ENCODE assay signal across 13 mouse cellular contexts in genomic region chr17:31435934-31436813, GRCm38 (mm10). TPM values are rescaled to one million over a fixed set of nuclear protein-coding genes. Genes with fewer than 3 reads are reported as not detected.
DNase-seq lines count a peak whose midpoint lies in the region; ATAC-seq and TF ChIP-seq lines count a peak whose summit lies in the region.
"Had no signal": no experiment of that assay in that cellular context is flagged by ENCODE, and none has a peak within 500 bp of the region (broad histone marks: within the 10 kb centered on the region; RNA-seq: fewer than 3 reads in every experiment).

No protein-coding gene starts in this region.

- no peaks in the 10 kb centered on the region for H3K9me3 ChIP-seq in hindbrain, embryonic 11.5 days (ENCODE audit: control insufficient read depth, low read length)
- H3K9me3 ChIP-seq in hindbrain, embryonic 14.5 days (ENCODE audit: control insufficient read depth, low read length) = no peaks in the 10 kb centered on the region
- H3K9me3 ChIP-seq in forebrain, embryonic 16.5 days (ENCODE audit: control insufficient read depth, low read length) = no peaks in the 10 kb centered on the region
- no peaks in the 10 kb centered on the region for H3K9me3 ChIP-seq in midbrain, embryonic 16.5 days (replicated peaks; ENCODE audit: control insufficient read depth, low read length, poor library complexity, severe bottlenecking)
- no peaks in the 10 kb centered on the region for H3K9me3 ChIP-seq in kidney, embryonic 16.5 days (ENCODE audit: low read length)
- H3K9me3 ChIP-seq in kidney, embryonic 14.5 days (ENCODE audit: control insufficient read depth, low read length) = no peaks in the 10 kb centered on the region
- H3K9me3 ChIP-seq: embryonic facial prominence, embryonic 15.5 days had no signal

- H3K4me3 ChIP-seq in hindbrain, embryonic 11.5 days (ENCODE audit: low read depth, low read length) = no peak overlapping the region
- H3K4me3 ChIP-seq in hindbrain, embryonic 14.5 days (replicated peaks; ENCODE audit: low read length) = no peak overlapping the region
- no peak overlapping the region for H3K4me3 ChIP-seq in forebrain, embryonic 16.5 days (replicated peaks; ENCODE audit: low read length)
- H3K4me3 ChIP-seq in midbrain, embryonic 16.5 days (ENCODE audit: low read depth, low read length) = no peak overlapping the region
- H3K4me3 ChIP-seq in kidney, embryonic 16.5 days (ENCODE audit: low read length) = no peak overlapping the region
- no peak overlapping the region for H3K4me3 ChIP-seq in kidney, embryonic 14.5 days (ENCODE audit: low read length)
- H3K4me3 ChIP-seq: embryonic facial prominence, embryonic 15.5 days had no signal

- ATAC-seq in hindbrain, embryonic 11.5 days (ENCODE audit: low FRiP score) = no peak
- ATAC-seq in hindbrain, embryonic 14.5 days (ENCODE audit: low FRiP score) = no peak
- no peak for ATAC-seq in forebrain, embryonic 16.5 days
- no peak for ATAC-seq in midbrain, embryonic 16.5 days
- no peak for ATAC-seq in kidney, embryonic 16.5 days (ENCODE audit: low FRiP score, low TSS enrichment)
- ATAC-seq in kidney, embryonic 14.5 days (ENCODE audit: low FRiP score, low TSS enrichment) = no peak
- ATAC-seq: Patski had no signal

- H3K4me2 ChIP-seq in hindbrain, embryonic 11.5 days (replicated peaks; ENCODE audit: low read depth, low read length) = no peak overlapping the region
- no peak overlapping the region for H3K4me2 ChIP-seq in hindbrain, embryonic 14.5 days (replicated peaks)
- H3K4me2 ChIP-seq in forebrain, embryonic 16.5 days (ENCODE audit: low read length) = no peak overlapping the region
- H3K4me2 ChIP-seq in midbrain, embryonic 16.5 days (ENCODE audit: low read length) = no peak overlapping the region
- no peak overlapping the region for H3K4me2 ChIP-seq in kidney, embryonic 16.5 days (replicated peaks; ENCODE audit: low read depth, low read length)
- H3K4me2 ChIP-seq in kidney, embryonic 14.5 days (replicated peaks; ENCODE audit: low read depth, low read length) = no peak overlapping the region
- H3K4me2 ChIP-seq: embryonic facial prominence, embryonic 15.5 days had no signal

- H3K4me1 ChIP-seq in hindbrain, embryonic 11.5 days (replicated peaks; ENCODE audit: control insufficient read depth, insufficient read depth, low read length) = peaks cover 10% of the 10 kb centered on the region
- H3K4me1 ChIP-seq in hindbrain, embryonic 14.5 days (replicated peaks; ENCODE audit: control insufficient read depth, insufficient read depth, low read length) = peaks cover 24% of the 10 kb centered on the region
- peaks cover 27% of the 10 kb centered on the region for H3K4me1 ChIP-seq in forebrain, embryonic 16.5 days (replicated peaks; ENCODE audit: control insufficient read depth, insufficient read depth, low read length)
- peaks cover 23% of the 10 kb centered on the region for H3K4me1 ChIP-seq in midbrain, embryonic 16.5 days (ENCODE audit: control insufficient read depth, insufficient read depth, low read length)
- H3K4me1 ChIP-seq in kidney, embryonic 16.5 days (ENCODE audit: insufficient read depth, low read length) = peaks cover 43% of the 10 kb centered on the region
- peaks cover 41% of the 10 kb centered on the region for H3K4me1 ChIP-seq in kidney, embryonic 14.5 days (ENCODE audit: control insufficient read depth, insufficient read depth, low read length)

- DNase-seq in hindbrain, embryonic 11.5 days (ENCODE audit: low spot score) = peak; percentile 47
- no peak for DNase-seq in hindbrain, embryonic 14.5 days (ENCODE audit: low spot score)
- DNase-seq in brain, embryonic 14.5 days (ENCODE audit: low read depth) = peak; percentile 50
- DNase-seq in kidney, adult 18-20 months = no peak
- DNase-seq: adrenal gland, postnatal 14 days; kidney, postnatal 36 days; right cerebral cortex, postnatal 4 days had no signal

- no peaks in the 10 kb centered on the region for H3K36me3 ChIP-seq in hindbrain, embryonic 11.5 days (ENCODE audit: control insufficient read depth, insufficient read depth, low read length)
- no peaks in the 10 kb centered on the region for H3K36me3 ChIP-seq in hindbrain, embryonic 14.5 days (replicated peaks; ENCODE audit: control insufficient read depth, insufficient read depth)
- no peaks in the 10 kb centered on the region for H3K36me3 ChIP-seq in forebrain, embryonic 16.5 days (ENCODE audit: control insufficient read depth, insufficient read depth)
- H3K36me3 ChIP-seq in midbrain, embryonic 16.5 days (ENCODE audit: control insufficient read depth, insufficient read depth, low read length) = no peaks in the 10 kb centered on the region
- H3K36me3 ChIP-seq in kidney, embryonic 16.5 days (ENCODE audit: insufficient read depth, low read length) = no peaks in the 10 kb centered on the region
- H3K36me3 ChIP-seq in kidney, embryonic 14.5 days (ENCODE audit: control insufficient read depth, insufficient read depth, low read length) = no peaks in the 10 kb centered on the region
- H3K36me3 ChIP-seq: embryonic facial prominence, embryonic 15.5 days had no signal

- TF ChIP-seq POLR2A in brain, embryonic 14.5 days (IDR thresholded peaks at IDR 0.05; ENCODE audit: borderline replicate concordance, extremely low read depth, insufficient read depth, insufficient read length, poor library complexity, severe bottlenecking) = no peak

- 21% methylated on average over 13 of the region's 13 CpGs for WGBS in hindbrain, embryonic 11.5 days
- WGBS in hindbrain, embryonic 14.5 days = 17% methylated on average over 13 of the region's 13 CpGs
- 32% methylated on average over 13 of the region's 13 CpGs for WGBS in forebrain, embryonic 16.5 days
- 19% methylated on average over 13 of the region's 13 CpGs for WGBS in midbrain, embryonic 16.5 days
- WGBS in kidney, embryonic 16.5 days = 56% methylated on average over 13 of the region's 13 CpGs
- 54% methylated on average over 13 of the region's 13 CpGs for WGBS in kidney, embryonic 14.5 days

- no peak overlapping the region for H3K9ac ChIP-seq in hindbrain, embryonic 11.5 days (ENCODE audit: low read depth, low read length)
- no peak overlapping the region for H3K9ac ChIP-seq in hindbrain, embryonic 14.5 days
- no peak overlapping the region for H3K9ac ChIP-seq in forebrain, embryonic 16.5 days (replicated peaks; ENCODE audit: low read depth, low read length)
- no peak overlapping the region; the same call in 1 of the 2 replicates for H3K9ac ChIP-seq in midbrain, embryonic 16.5 days (ENCODE audit: low read depth, low read length)
- H3K9ac ChIP-seq in kidney, embryonic 16.5 days (replicated peaks; ENCODE audit: low read length) = no peak overlapping the region
- no peak overlapping the region for H3K9ac ChIP-seq in kidney, embryonic 14.5 days (ENCODE audit: low read depth, low read length)
- H3K9ac ChIP-seq: embryonic facial prominence, embryonic 15.5 days had no signal

- no peak for TF ChIP-seq CTCF in brain, embryonic 14.5 days (IDR thresholded peaks at IDR 0.05; ENCODE audit: borderline replicate concordance, extremely low read depth, insufficient read depth, insufficient read length)

- no peak overlapping the region for H3K27ac ChIP-seq in hindbrain, embryonic 11.5 days (ENCODE audit: low read depth, low read length)
- H3K27ac ChIP-seq in hindbrain, embryonic 14.5 days = no peak overlapping the region
- peak overlapping the region; percentile 32; the same call in 1 of the 2 replicates for H3K27ac ChIP-seq in forebrain, embryonic 16.5 days (ENCODE audit: low read length)
- peak overlapping the region; percentile 60 for H3K27ac ChIP-seq in midbrain, embryonic 16.5 days (ENCODE audit: low read length)
- no peak overlapping the region for H3K27ac ChIP-seq in kidney, embryonic 16.5 days (ENCODE audit: low read length)
- H3K27ac ChIP-seq in kidney, embryonic 14.5 days (ENCODE audit: low read depth, low read length) = no peak overlapping the region
- H3K27ac ChIP-seq: embryonic facial prominence, embryonic 15.5 days had no signal

- H3K27me3 ChIP-seq in hindbrain, embryonic 11.5 days (ENCODE audit: control insufficient read depth, insufficient read depth, low read length) = no peaks in the 10 kb centered on the region; the same call in 1 of the 2 replicates
- H3K27me3 ChIP-seq in hindbrain, embryonic 14.5 days (ENCODE audit: control insufficient read depth, insufficient read depth, low read length) = no peaks in the 10 kb centered on the region
- H3K27me3 ChIP-seq in forebrain, embryonic 16.5 days (replicated peaks; ENCODE audit: control insufficient read depth, insufficient read depth, low read length) = no peaks in the 10 kb centered on the region
- 0 out of 2 replicates have a peak, but pooled peaks cover 2% of the 10 kb centered on the region for H3K27me3 ChIP-seq in midbrain, embryonic 16.5 days (ENCODE audit: control insufficient read depth, insufficient read depth, low read depth, low read length)
- H3K27me3 ChIP-seq in kidney, embryonic 16.5 days (ENCODE audit: insufficient read depth, low read length) = no peaks in the 10 kb centered on the region
- H3K27me3 ChIP-seq in kidney, embryonic 14.5 days (ENCODE audit: control insufficient read depth, insufficient read depth, low read length) = no peaks in the 10 kb centered on the region
- H3K27me3 ChIP-seq: embryonic facial prominence, embryonic 15.5 days; Patski had no signal

RNA-seq across cellular contexts. Expression of gene Pde9a, which starts 50.2 kb away (rescaled TPM):
- polyA plus RNA-seq in hindbrain, embryonic 11.5 days (2014; fragmentation: Nextera tagmentation; extraction: Ambion mirVana) = 27.9 and 29.0 TPM in 2 replicates
- 31.1 and 32.6 TPM in 2 replicates for polyA plus RNA-seq in hindbrain, embryonic 14.5 days (2014; fragmentation: Nextera tagmentation; extraction: Ambion mirVana)
- polyA plus RNA-seq in brain, embryonic 14.5 days (2012; rRNA removed) = 60.9 and 112 TPM in 2 replicates
- polyA plus RNA-seq in forebrain, embryonic 16.5 days (2015; fragmentation: Nextera tagmentation; extraction: Ambion mirVana) = 55.6 and 62.2 TPM in 2 replicates
- polyA plus RNA-seq in midbrain, embryonic 16.5 days (2015; fragmentation: Nextera tagmentation; extraction: Ambion mirVana) = 33.1 and 41.0 TPM in 2 replicates
- polyA plus RNA-seq in kidney, embryonic 16.5 days (2015; fragmentation: Nextera tagmentation; extraction: Ambion mirVana) = 34.9 and 36.5 TPM in 2 replicates
- polyA plus RNA-seq in kidney, embryonic 14.5 days (2014; fragmentation: Nextera tagmentation; extraction: Ambion mirVana) = 30.8 and 37.6 TPM in 2 replicates
- polyA plus RNA-seq: Patski had no signal

Comparison
In these comparisons a context has a peak if more than half of its experiments do, and no peak if none do; other contexts are left out.
1. DNase-seq: peak in hindbrain, embryonic 11.5 days (single experiment) and brain, embryonic 14.5 days (single experiment); none in hindbrain, embryonic 14.5 days (single experiment) and kidney, adult 18-20 months (single experiment).
2. H3K27ac ChIP-seq: peak in forebrain, embryonic 16.5 days (single experiment) and midbrain, embryonic 16.5 days (single experiment); none in hindbrain, embryonic 11.5 days (single experiment), hindbrain, embryonic 14.5 days (single experiment), kidney, embryonic 16.5 days (single experiment) and kidney, embryonic 14.5 days (single experiment).